Mouse (Mus musculus) T-cell, adult 2 months (primary cell): ENCODE measurements around the gene Auh.

ENCODE experiments used
- DNase-seq: peaks from one replicate; pipeline ENCODE4 v3.0.0; 2022; ENCODE audit warnings: low spot score

The Auh gene

DNA sequence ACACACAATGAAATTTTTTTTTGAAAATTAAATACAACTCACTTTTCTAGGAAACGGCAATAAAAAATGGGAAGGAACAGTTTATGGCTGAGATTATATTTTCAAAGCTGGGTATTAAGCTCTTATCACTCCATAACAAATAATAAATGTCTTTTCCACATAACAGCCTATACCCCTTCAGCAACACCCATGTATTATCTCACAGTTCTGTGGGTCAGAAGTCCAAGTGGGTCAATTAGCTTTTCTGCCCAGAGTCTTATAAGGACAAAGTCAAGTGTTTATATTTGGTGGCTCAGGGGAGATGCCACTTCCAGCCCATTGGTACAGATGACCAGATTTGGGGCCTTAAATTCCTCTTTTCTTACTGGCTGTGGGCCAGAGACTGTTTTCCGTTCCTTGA is 129.4 kb downstream of the Auh start:
- no peak for DNase-seq

DNA sequence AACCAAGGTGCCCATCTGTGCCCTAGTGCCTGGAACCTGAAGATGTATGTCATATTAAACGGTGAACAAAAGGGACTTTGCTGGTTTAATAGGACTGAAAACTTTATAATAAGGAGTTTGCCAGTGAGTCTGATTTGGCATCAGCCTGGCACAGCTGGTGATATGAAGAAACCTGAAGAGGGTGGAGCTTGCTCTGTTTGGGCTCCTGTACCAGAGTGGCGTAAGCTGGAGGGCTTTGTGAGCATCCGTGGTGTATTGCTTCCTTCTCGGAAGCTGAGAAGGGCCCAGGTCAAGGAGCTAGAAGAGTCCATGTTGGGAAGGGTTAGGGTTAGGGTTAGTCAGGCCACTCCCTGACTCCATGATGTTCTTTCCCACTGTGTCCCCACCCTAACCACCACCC is 135.2 kb downstream of the Auh start:
- no peak for DNase-seq

DNA sequence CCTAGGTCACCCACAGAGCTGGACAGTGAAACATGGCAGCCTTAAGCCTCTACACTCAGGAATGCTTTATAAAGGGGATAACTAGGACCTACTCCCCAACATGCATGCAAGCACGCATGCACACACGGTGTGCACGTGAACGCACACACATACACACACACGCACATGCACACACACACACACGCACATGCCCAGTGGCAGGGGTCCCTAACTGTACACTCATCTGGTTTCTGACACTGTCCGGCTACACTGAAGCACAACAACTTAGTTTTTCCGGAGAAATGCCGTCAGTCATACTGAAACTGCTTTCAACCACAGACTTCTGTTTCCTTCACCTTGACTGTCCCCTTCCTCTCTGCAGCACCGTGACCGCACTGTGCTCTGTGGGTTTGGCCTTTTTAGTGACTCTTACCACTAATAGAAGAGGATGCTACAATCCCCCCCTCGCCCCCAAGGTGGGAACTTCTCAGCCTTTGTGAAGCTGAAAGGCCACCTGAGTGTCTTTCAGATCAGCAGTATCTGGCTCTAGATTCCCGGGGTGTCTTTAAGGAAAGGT is 136.0 kb downstream of the Auh start:
- DNase-seq = peak; percentile 60

DNA sequence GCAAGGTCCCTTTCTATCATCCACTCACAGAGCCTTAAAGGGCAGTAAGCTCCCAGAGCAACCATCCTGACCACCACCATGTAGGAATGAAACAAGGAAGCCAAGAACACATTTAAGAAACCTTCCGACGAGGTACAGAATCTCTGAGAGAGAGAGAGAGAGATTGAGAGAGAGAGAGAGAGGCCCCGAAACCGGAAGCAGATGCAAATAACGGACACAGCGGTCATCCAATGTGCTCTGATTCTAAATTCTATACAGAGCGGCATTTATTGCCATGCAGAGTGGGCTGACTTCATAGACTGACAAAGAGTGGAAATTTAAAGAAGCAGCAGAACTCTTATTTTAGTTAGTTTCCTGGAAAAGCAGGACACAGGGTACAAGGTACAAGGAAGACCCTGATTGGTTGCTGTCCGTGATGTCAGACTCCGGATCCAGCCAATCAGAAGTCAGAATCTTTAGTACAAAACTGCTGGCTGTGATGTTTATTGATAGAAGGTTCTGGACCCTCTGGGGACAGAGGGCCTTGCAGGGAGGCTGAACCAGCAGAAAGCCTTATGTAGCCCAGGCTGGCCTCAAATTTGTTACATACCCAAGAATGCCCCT is 137.1 kb downstream of the Auh start:
- DNase-seq = no peak

DNA sequence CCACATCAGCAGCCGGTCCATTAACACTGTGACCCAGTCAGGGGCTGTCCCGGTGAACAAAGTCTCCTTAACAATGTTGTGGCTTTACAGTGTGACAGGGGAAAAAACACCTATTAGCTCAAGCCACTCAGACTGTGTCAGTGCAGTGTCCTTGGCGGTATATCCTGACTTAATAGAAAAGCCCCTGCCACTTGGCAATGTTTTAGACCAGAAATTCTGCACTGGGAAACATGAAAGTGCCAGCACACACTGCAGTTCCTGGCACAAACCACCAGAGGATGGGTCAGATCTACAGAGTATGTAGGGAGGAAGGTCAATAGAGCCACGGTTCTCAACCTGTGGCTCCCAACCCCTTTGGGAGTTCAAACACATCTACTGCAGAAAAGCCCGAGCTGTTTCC is 138.6 kb downstream of the Auh start:
- DNase-seq = no peak
